8 mouse cellular contexts compared by ENCODE assay signal in the genomic region with DNA sequence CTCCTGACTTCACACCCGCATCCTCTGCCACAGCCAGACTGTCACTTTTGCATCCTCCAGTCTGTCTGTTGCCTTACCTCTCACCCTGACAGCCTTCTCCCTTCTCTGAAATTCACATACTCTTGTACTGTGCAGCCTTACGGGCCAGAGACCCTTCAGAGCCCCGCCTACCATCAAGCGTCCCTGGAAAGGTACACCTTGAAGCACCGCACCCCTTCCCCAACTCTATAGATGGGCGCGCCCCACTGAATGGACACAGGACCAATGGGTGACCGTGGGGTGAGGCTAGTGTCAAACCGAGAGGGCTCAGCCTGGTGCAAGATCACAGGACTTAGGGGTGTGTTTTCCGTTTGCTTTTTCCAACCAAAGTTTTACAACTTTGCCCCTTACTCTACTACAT. TPM values are rescaled to one million over a fixed set of nuclear protein-coding genes. Genes with fewer than 3 reads are reported as not detected.
DNase-seq lines count a peak whose midpoint lies in the region; ATAC-seq lines count a peak whose summit lies in the region.

No protein-coding gene starts in this region.

- intact Hi-C loops in left cerebral cortex, postnatal 36 days (cut with DNase I) = no loop called here

- H3K9ac ChIP-seq in forebrain, embryonic 16.5 days (replicated peaks; ENCODE audit: low read depth, low read length) = no peak overlapping the region
- no peak overlapping the region; the same call in 1 of the 2 replicates for H3K9ac ChIP-seq in liver, embryonic 16.5 days (ENCODE audit: low read depth, low read length)

- H3K4me3 ChIP-seq in forebrain, embryonic 16.5 days (replicated peaks; ENCODE audit: low read length) = peak overlapping the region; percentile 56; the same call in 1 of the 2 replicates
- peak overlapping the region; percentile 73 for H3K4me3 ChIP-seq in liver, embryonic 16.5 days (ENCODE audit: low read depth, low read length)

- no peaks in the 10 kb centered on the region for H3K9me3 ChIP-seq in forebrain, embryonic 16.5 days (ENCODE audit: control insufficient read depth, low read length)
- H3K9me3 ChIP-seq in liver, embryonic 16.5 days (replicated peaks; ENCODE audit: control insufficient read depth, low read length) = no peaks in the 10 kb centered on the region

- peak; percentile 20 for DNase-seq in CD4-positive, CD25-positive, alpha-beta regulatory T cell, adult 2 months (ENCODE audit: low read depth, low spot score)
- DNase-seq in CD4-positive helper T cell, adult 2 months (ENCODE audit: low read depth, low spot score) = peak; percentile 14
- DNase-seq in thymus, postnatal 4 days = peak; percentile 36
- no peak for DNase-seq in left cerebral cortex, postnatal 36 days (ENCODE audit: low spot score in 2 of 2)
- no peak for DNase-seq in right cerebral cortex, postnatal 4 days

- WGBS in forebrain, embryonic 16.5 days = 6% methylated on average over 10 of the region's 10 CpGs
- 11% methylated on average over 10 of the region's 10 CpGs for WGBS in liver, embryonic 16.5 days (ENCODE audit: insufficient replicate concordance)

- H3K27ac ChIP-seq in forebrain, embryonic 16.5 days (ENCODE audit: low read length) = no peak overlapping the region
- no peak overlapping the region for H3K27ac ChIP-seq in liver, embryonic 16.5 days (ENCODE audit: low read length)

- H3K4me1 ChIP-seq in forebrain, embryonic 16.5 days (replicated peaks; ENCODE audit: control insufficient read depth, insufficient read depth, low read length) = peaks cover 10% of the 10 kb centered on the region; the same call in 1 of the 2 replicates
- H3K4me1 ChIP-seq in liver, embryonic 16.5 days (ENCODE audit: control insufficient read depth, low read depth, low read length) = peaks cover 30% of the 10 kb centered on the region

- H3K27me3 ChIP-seq in forebrain, embryonic 16.5 days (replicated peaks; ENCODE audit: control insufficient read depth, insufficient read depth, low read length) = peaks cover 19% of the 10 kb centered on the region
- peaks cover 15% of the 10 kb centered on the region for H3K27me3 ChIP-seq in liver, embryonic 16.5 days (ENCODE audit: control insufficient read depth, insufficient read depth, low read depth, low read length)

- no peak for ATAC-seq in CD4-positive, CD25-positive, alpha-beta regulatory T cell, adult 4 months
- no peak for ATAC-seq in forebrain, embryonic 16.5 days
- no peak for ATAC-seq in liver, embryonic 16.5 days (ENCODE audit: low read depth)

- no peaks in the 10 kb centered on the region for H3K36me3 ChIP-seq in forebrain, embryonic 16.5 days (ENCODE audit: control insufficient read depth, insufficient read depth)
- no peaks in the 10 kb centered on the region; the same call in 1 of the 2 replicates for H3K36me3 ChIP-seq in liver, embryonic 16.5 days (ENCODE audit: control insufficient read depth, insufficient read depth)

- H3K4me2 ChIP-seq in forebrain, embryonic 16.5 days (ENCODE audit: low read length) = peak overlapping the region; percentile 88
- H3K4me2 ChIP-seq in liver, embryonic 16.5 days (ENCODE audit: low read depth, low read length) = peak overlapping the region; percentile 88

RNA-seq across cellular contexts. Expression of a gene that starts 1.1 kb away (rescaled TPM):
- 10 to 100 TPM; 73.7 to 86.4 TPM for polyA plus RNA-seq in CD4-positive, CD25-positive, alpha-beta regulatory T cell, adult 4 months (2017; shearing (Covaris generic))
- polyA plus RNA-seq in forebrain, embryonic 16.5 days (2015; fragmentation: Nextera tagmentation; extraction: Ambion mirVana) = 1.5 and 1.8 TPM in 2 replicates
- 4.3 and 5.9 TPM in 2 replicates for polyA plus RNA-seq in liver, embryonic 16.5 days (2015; fragmentation: Nextera tagmentation; extraction: Ambion mirVana)
- total RNA-seq in left cerebral cortex, postnatal 36 days (2021) = 1 to 10 TPM in 1 of 2 experiments, under 1 TPM in 1; 0.84 to 1.4 TPM

RNA-seq across cellular contexts. Expression of a gene that starts 12.4 kb away (rescaled TPM):
- 1 to 10 TPM; 1.2 to 1.8 TPM for polyA plus RNA-seq in CD4-positive, CD25-positive, alpha-beta regulatory T cell, adult 4 months (2017; shearing (Covaris generic))
- 3.0 and 4.3 TPM in 2 replicates for polyA plus RNA-seq in forebrain, embryonic 16.5 days (2015; fragmentation: Nextera tagmentation; extraction: Ambion mirVana)
- polyA plus RNA-seq in liver, embryonic 16.5 days (2015; fragmentation: Nextera tagmentation; extraction: Ambion mirVana) = 0.07 TPM in 1 of 2 replicates, not detected in the other
- total RNA-seq in left cerebral cortex, postnatal 36 days (2021) = under 1 TPM; 0.34 to 0.89 TPM

Comparison
In these comparisons a context has a peak if more than half of its experiments do, and no peak if none do; other contexts are left out.
1. DNase-seq: peak in CD4-positive, CD25-positive, alpha-beta regulatory T cell, adult 2 months (single experiment), CD4-positive helper T cell, adult 2 months (single experiment) and thymus, postnatal 4 days (single experiment); none in left cerebral cortex, postnatal 36 days (0 of 2) and right cerebral cortex, postnatal 4 days (single experiment).
2. RNA of a gene that starts 1.1 kb away (polyA plus RNA-seq): 73.7 to 86.4 TPM in CD4-positive, CD25-positive, alpha-beta regulatory T cell, adult 4 months; 4.3 to 5.9 TPM in liver, embryonic 16.5 days and 1.5 to 1.8 TPM in forebrain, embryonic 16.5 days; every median in the first group is over 10 times any median in the second.